Mouse (Mus musculus): Measurements from ENCODE around the gene Vwa5b1. TPM values are rescaled to one million over a fixed set of nuclear protein-coding genes. Genes with fewer than 3 reads are reported as not detected.

The Vwa5b1 gene
- total RNA-seq, 2 experiments from 2014 or later: 0.18 to 0.30 TPM

DNA sequence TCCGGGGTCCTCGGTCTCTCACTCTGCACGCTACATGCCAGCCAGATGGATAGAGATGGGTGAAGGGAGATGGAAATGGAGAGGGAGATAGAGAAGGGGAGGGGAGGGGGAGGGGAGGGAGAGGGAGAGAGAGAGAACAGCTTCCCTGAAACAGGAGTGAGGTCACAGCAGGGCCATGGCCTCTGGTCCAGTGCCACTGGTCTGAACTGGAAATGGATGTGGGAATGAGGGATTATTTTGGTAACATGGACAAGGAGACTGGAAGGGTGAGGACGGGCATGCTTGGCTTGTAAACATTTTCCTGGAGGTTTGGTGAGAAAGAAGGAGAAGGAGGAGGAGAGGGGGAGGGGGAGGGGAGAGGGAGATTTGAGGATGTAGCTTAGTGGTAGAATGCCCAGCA, 59.0 kb downstream of the Vwa5b1 start:
- no peak for DNase-seq

- DNase-seq: no peak
Measured at GRCm38 (mm10) chr4:138574800-138575606, 60.7 kb downstream of the Vwa5b1 start.

- peak; percentile 73 for DNase-seq
Measured at GRCm38 (mm10) chr4:138569928-138570327, 65.8 kb downstream of the Vwa5b1 start.

DNA sequence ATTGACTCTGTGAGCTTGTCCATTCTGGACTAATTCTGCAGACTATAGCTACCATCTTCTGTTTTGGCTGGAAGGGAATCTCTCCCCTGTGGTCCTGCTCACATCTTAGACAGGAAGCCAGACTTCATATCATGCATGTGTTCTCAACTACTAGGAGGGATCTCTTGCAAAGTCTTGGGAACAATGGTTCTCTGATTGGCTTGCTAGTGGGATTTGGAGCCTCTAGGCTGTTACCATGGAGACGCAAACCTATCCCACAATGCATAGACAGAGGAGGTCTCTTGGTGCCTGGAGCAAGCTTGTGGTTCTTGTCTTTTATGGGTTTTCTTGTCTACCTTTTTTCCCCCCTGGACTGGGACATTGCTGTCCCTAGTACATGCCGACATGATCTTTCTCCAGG, 67.4 kb downstream of the Vwa5b1 start:
- no peak for DNase-seq

DNA sequence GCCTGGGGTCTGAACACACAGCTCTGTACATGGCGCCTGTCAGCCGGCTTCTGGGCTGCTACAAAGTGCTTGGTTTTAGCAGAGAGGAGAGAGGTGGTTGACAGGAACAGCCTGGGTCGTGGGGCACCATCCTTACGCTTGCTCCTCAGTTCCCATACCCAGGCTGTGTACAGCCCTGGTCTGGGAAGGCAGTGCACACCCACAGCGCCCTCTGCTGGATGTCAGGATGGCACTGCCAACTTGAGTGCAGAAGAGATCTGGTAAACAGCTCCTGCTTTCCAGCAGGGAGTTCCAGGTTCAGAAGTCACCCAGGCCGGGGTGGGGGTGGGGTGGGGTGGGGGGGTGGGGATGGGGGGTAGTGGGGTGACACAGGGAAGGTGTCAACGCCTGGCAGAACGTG, 73.7 kb downstream of the Vwa5b1 start:
- DNase-seq: peak; percentile 90

- DNase-seq: peak; percentile 49
Measured at GRCm38 (mm10) chr4:138555531-138555930, 80.2 kb downstream of the Vwa5b1 start.

DNA sequence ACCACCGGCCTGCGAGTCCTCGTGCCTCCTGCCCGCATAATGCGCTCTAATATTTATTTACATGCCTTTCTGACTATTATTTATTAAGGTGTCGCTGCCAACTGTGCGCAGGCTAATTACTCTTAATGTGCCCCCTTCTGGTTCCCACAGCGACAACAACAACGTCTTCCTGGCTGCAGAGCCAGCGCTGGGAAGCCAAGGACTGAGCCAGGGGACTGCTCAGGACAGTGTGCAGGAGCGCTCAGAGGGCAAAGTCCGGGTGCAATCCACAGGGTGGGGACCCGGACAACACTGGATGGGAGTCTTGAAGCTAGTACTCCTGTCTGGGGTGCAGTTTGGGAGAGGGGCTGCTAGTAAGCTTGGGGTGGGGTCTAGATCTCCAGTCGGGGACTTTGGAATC, 80.8 kb downstream of the Vwa5b1 start:
- DNase-seq: no peak

DNA sequence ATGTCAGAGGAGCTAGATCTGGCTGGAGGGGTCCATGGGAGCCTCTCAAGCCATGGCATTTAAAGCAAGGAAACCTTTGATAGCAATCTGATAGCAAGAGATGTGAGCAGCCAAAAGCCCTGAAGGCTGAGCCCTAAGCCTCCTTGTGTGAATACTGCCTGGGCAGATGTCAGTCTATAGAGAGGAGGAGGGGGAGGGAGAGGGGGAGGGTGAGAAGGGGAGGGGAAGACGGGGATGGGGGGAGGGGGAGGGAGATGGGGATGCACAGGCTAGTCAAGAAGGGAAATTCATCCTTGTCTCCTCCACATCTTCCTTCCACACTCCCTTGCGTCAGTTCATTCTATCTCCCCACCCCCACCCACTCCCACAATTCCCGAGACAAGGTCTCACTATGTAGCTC, 81.4 kb downstream of the Vwa5b1 start:
- no peak for DNase-seq

GRCm38 (mm10) chr4:138553516-138553933, 82.2 kb downstream of the Vwa5b1 start:
- no peak for DNase-seq

DNA sequence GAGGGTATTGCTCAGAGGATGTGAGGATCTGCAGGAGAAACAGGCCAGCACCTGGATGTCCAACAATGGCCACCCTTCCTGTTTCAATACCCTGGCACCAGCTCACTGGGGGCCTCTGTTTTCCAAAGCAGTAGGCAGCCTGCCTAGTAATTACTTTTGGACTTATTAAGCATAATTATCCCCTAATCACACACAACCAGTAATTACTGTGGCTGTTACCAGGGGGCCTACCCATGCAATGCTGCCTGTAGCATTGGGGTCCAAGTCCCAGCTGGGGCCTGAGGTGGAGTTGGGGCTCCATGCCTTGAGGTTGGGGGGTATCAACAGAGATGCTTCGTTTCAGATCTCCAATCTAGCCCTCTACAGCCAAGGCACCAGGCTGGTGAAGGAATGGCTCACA, 82.6 kb downstream of the Vwa5b1 start:
- no peak for DNase-seq

DNA sequence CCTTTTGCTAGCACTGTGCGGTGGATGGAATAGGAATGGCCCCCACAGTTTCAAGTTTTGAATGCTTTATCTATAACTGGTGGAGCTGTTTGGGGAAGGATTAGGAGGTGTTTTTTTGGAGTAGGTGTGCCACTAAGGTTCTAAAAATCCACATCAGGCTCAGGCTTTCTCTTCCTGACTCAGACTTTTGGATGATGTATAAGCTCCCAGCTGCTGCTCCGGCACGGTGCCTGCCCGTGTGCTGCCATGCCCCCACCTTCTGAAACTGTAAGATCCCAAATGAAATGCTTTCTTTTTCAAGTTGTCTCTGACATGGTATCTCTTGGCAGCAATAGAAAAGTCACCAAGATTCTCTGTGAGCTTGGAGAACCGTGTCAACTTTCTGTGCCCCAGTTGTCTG, 84.1 kb downstream of the Vwa5b1 start:
- DNase-seq: no peak

DNA sequence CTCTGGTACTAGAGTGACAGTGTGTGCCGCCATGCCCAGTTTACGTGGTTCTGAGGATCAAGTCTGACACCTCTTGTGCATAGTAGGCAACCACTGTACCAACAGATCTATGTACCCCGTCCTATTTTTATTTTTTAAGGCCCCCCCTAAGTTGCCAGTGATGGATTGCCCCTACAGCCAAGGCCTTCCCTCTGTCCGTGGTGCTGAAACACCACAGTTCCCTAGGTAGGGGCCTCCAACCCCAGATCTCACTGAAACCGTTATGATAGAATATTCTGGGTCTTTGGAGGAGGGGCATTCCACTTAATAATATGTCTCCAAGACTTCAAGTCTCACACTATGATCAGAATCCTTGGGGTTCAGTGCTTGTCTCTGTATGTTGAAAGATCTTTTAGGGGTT, 85.1 kb downstream of the Vwa5b1 start:
- DNase-seq: peak; percentile 26

DNA sequence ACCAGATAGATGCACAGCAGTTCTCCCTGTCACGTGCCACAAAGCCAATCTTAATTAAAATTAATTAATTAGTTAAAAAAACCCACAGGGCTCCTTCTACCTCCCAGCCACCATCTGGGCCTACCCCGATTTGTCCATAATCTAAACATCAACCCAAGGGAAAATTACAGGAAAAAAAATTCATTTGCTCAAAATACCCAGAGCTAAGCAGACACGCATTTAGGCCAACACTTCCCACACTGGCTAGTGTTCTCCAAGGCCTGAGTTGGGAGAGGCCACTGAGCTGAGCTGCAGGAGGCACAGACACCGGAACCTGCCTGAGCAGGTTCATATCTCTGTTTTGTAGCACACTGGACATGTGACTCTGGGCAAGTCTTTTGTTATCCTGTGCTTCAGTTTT, 86.7 kb downstream of the Vwa5b1 start:
- no peak for DNase-seq

DNA sequence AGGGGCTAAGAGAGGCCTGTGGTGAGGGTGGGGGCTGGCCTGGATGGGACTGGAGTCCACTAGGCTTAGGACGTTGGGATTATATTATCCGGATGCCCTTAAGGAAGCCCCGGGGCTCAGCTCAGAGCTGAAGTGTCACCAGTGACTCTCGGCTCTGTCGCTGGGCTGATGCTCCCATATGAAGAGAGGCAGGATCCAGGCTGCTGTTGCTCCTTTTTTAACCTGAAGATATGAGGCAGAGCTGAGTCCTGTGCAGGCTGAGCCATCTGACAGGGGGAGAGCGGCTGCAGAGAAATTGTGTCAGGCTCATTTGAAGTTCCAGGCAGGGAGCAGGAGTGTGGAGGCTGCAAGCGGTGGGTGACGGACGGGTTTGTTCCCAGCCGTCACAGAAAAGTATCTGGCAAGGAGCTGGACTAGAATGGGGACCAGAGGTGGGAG, 87.5 kb downstream of the Vwa5b1 start:
- DNase-seq: no peak

DNA sequence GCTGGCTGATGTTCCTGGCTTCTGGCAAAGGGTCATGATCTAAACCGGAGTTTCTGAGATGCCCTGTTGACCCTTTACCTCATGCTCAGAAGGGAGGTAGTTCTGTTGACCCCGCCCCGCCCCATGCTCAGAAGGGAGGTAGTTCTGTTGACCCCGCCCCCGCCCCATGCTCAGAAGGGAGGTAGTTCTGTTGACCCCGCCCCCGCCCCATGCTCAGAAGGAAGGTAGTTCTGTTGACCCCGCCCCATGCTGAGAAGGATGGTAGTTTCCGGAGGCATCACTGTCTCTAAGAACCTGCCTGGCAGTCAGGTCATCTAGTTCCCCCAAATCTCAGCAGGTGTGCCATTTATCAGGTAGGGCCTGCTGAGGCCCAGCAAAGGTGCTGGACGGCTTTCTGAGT, 88.1 kb downstream of the Vwa5b1 start:
- DNase-seq: no peak

DNA sequence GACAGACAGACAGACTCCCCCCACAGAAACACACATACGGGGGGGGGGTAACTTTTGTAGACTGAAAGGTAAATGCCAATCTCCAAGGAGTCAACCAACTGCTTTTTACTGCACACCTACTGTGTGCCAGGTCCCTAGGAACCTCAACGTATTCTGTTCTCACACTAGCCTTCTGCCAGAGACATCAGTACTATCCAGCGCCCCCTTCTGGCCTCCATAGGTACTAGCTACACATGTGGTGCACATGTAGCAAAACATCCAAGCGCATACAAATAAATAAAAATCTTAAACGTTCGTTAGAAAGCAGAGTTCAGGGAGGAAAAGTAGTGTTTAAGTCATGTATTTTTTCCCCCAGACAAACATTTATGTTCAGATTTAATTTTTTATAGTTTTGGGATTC, 88.6 kb downstream of the Vwa5b1 start:
- peak; percentile 32 for DNase-seq

DNA sequence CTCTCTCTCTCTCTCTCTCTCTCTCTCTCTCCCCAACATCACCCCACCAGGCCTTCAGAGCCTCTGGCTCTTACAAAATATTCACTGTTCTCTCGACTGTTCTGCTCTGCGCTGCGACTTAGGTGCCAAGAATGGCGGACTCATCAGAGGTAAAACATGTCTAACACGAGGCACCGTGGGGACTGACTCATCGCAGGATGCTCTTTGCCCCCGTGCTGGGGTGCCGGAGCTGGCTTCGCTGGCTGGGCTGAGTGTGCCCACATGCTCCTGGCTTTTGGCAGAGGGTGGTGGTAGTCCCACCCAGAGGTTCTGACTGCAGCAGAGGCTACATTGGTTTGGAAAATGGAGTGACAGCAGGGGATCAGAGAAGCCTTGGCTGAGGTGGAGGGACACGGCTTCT, 89.4 kb downstream of the Vwa5b1 start:
- no peak for DNase-seq

GRCm38 (mm10) chr4:138543177-138543576, 92.5 kb downstream of the Vwa5b1 start:
- peak; percentile 31 for DNase-seq

- no peak for DNase-seq
Measured at GRCm38 (mm10) chr4:138538084-138538449, 97.6 kb downstream of the Vwa5b1 start.

GRCm38 (mm10) chr4:138537210-138538083, 98.2 kb downstream of the Vwa5b1 start:
- peak; percentile 24 for DNase-seq

DNA sequence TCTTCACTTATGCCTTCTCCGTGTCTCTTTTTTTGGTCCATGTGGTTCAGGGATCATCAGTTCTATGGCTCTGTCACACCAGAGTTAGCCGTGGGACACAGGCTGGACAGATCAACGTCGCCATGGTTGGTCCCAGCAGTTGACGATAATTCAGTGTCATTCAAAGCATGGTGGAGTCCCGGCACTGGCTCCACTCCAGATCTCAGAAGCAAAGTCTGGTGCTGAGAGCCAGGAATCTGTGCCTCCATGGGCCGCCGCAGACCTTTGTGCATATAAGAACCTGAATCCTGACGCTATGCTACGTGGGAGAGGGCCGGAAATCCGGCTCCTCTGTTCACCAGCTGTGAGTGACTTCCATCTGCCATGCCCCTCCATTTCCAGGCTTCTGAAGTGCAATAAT, 100.1 kb downstream of the Vwa5b1 start:
- DNase-seq: no peak

GRCm38 (mm10) chr4:138533877-138534276, 101.8 kb downstream of the Vwa5b1 start:
- no peak for DNase-seq

DNA sequence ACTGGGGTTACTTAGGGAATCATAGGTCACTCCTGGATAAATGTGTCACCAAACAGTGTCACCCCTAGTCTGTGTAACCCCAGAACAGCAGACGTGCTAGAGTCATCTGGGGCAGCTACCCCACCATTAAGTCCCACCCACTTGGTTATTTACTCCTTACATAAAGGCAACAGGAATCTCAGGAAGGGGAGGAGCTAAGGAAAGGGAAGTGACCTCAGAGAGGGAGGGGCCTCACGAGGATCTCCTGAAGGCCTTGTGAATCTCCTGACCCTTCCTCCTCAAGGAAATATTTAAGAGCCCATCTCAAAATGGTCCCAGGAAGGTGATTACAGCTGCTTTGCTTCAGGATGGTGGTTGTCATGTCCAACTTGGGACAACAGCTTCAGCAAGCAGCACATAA, 103.9 kb downstream of the Vwa5b1 start:
- DNase-seq: no peak

GRCm38 (mm10) chr4:138530011-138530410, 105.7 kb downstream of the Vwa5b1 start:
- no peak for DNase-seq
